Mouse (Mus musculus) ES-Bruce4 (cell line): ENCODE results near the gene Itgam.

Experiments
- CTCF ChIP-seq: IDR thresholded peaks from one replicate; pipeline ENCODE4 v1.8.1; 2011; ENCODE audit warnings: low read depth, low read length
- EP300 ChIP-seq: IDR thresholded peaks from 2 replicates; pipeline ENCODE4 v1.6.1; 2011; ENCODE audit warnings: low read depth, low read length; ENCODE audit not compliant: insufficient read depth
- POLR2A ChIP-seq: IDR thresholded peaks from one replicate; pipeline ENCODE4 v1.8.1; 2011; ENCODE audit warnings: low read length; ENCODE audit not compliant: insufficient read depth

DNA sequence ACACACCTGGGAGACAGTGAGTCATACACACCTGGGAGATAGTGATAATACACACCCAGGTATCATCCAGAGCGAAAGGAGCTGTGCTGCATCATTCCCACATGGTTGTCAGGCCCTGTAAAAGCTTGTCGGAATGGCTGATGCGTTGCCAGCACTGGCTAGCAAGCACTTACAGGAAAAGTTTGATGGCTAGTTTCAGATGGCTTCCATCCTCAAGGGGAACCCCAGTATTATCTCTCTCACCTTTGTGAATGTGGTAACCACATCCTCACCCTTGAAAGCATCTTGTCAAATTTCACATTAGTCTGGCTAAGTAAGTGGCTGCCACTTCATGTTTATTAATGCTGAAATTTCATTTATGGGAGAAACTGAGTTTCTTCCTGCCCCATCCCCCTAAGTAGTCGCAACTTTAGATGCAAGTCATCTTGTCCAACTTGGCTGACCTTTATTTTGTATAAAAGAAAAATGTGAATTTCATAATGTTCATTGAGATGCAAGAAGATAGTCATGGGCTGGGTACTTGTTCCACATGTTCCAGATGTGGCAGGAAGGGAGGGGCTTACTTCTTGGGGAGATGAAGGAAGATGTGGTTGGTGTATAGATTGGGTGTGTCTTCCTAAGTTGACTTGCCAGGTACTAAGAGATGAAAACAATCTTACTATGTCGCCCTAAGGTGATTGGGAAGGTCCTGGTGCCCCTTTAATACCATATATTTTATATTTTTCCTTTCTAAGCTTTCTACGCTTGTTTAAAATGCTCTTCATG, 57.5 kb downstream of the Itgam start:
- TF ChIP-seq EP300, result no peak
- TF ChIP-seq CTCF, result no peak
- TF ChIP-seq POLR2A, result no peak
